Mouse (Mus musculus) ES-E14 (cell line): ENCODE results near the gene BC016579.

Experiments used
- MAFK ChIP-seq: IDR thresholded peaks from 2 replicates; pipeline ENCODE4 v1.6.1; 2014; ENCODE audit warnings: mild to moderate bottlenecking, low read depth, low read length, inconsistent platforms; ENCODE audit not compliant: insufficient read depth
- ZC3H11A ChIP-seq: IDR thresholded peaks from 2 replicates; pipeline ENCODE4 v1.6.1; 2012; ENCODE audit warnings: low read depth, mild to moderate bottlenecking, inconsistent platforms, low read length, borderline replicate concordance

GRCm38 (mm10) chr16:45692851-45693250, 39.0 kb upstream of the BC016579 start:
- TF ChIP-seq MAFK (no peak), ZC3H11A (no peak)
